Mouse (Mus musculus): Measurements from ENCODE around the gene Gm19935.

GRCm38 (mm10) chr8:90813602-90814320 lies 3.4 kb downstream of the Gm19935 start:
- TF ChIP-seq CTCF (IDR thresholded peaks at IDR 0.05; ENCODE audit: control insufficient read depth, insufficient read depth, insufficient replicate concordance, low read depth, low read length), result no peak
- TF ChIP-seq POLR2A (IDR thresholded peaks at IDR 0.05; ENCODE audit: control insufficient read depth, low read depth, low read length), result no peak

Measured in testis, adult 2 months (tissue).